Mouse (Mus musculus): Measurements from ENCODE around the gene Utp18. TPM values are rescaled to one million over a fixed set of nuclear protein-coding genes. Genes with fewer than 3 reads are reported as not detected.

The Utp18 gene
- polyA plus RNA-seq, 1 experiment from 2014 or later: 45.0 TPM

DNA sequence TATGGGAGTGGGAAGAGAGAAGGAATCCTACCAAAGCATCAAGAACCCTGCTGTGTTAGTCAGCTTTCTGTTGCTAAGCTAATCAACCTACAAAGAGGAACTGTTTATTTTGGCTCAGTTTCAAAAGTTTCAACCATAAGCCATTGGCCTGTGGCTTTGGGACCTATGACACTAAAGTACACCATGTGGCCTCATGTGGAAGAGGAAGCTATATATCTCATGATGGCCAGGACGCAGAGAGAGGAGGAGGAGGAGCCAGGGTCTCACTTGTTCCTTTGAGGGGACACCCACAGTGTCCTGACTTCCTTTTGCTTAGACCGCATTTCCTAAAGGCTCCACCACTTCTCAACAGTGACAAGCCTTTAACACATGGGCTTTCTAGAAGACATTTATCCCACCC lies 64.0 kb downstream of the Utp18 start:
- Histone ChIP-seq H3K27ac (no peak overlapping the region), H3K4me1 (0 out of 2 replicates have a peak, but pooled peaks cover 2% of the 10 kb centered on the region), H3K4me2 (no peak overlapping the region), H3K27me3 (no peaks in the 10 kb centered on the region), H3K4me3 (replicated peaks) (no peak overlapping the region), H3K36me3 (replicated peaks) (no peaks in the 10 kb centered on the region), H3K9ac (no peak overlapping the region), H3K9me3 (no peaks in the 10 kb centered on the region)
- ATAC-seq (ENCODE audit: low FRiP score): no peak
- 74% methylated on average over 2 of the region's 2 CpGs for WGBS

DNA sequence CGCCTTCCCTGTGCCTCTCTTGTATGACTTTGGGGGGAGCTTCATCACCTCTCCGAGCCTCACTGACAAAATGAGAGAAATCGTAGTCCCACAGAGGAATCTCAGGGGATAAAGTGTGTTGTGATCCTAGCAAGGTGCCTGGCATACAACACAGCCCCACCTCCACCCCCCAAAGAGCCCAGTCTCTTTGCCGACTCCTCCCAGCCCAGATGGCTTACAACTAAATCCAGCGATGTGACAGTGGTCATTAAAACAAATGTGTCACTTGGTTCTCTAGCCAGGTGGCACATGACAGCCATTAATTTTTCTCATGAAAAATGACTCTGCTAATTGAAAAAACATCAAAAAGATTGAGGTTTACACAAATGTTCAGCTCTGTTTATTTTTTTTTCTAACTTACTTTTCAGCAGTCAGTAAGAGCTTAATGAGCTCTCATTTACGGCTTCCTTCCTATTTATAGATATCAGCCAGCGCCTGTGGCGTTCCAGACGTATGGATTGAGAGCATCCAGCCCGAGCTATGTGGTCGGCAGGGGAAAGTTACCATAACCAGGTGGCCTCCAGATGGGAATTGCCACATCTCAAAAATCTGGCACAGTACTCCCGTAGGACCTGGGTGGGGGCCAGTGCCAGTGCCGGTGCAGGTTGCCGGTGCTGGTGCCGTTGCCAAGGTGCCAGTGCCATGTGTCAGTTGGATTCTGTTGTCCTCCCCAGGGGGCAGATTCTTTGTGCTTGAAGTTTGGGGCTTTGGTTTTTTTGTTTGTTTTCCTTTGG lies 67.4 kb downstream of the Utp18 start:
- ATAC-seq (ENCODE audit: low FRiP score): peak; percentile 63; the same call in 1 of the 2 replicates
- no peaks in the 10 kb centered on the region for H3K9me3 ChIP-seq
- no peak overlapping the region for H3K27ac ChIP-seq

DNA sequence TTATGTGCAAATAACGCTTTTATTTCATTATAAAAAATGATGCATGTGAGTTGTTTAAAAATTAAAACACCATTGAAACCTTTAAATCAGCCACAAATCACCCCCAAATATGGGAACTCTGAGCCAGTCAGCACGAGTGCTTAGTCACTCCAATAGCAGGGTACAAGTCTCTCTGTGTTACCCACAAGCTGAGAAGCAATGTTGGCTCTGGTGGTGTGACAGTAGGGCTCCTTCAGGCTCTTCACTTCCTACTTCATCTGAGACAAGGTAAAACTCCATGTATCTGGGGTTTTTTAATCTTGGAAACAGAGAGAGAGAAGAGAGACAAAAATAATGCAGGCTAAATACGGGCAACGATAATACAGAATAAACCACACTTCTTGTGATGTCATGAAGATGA lies 72.6 kb downstream of the Utp18 start:
- Histone ChIP-seq H3K36me3 (replicated peaks) (no peaks in the 10 kb centered on the region), H3K9me3 (no peaks in the 10 kb centered on the region), H3K4me3 (replicated peaks) (no peak overlapping the region), H3K4me2 (no peak overlapping the region), H3K27me3 (no peaks in the 10 kb centered on the region), H3K4me1 (no peaks in the 10 kb centered on the region), H3K27ac (no peak overlapping the region), H3K9ac (no peak overlapping the region)
- ATAC-seq (ENCODE audit: low FRiP score): no peak
- WGBS: 82% methylated on average over 4 of the region's 4 CpGs

More for the DNA sequence above, 67.4 kb downstream of the Utp18 start:
- no peak overlapping the region for H3K4me2 ChIP-seq
- H3K4me3 ChIP-seq (replicated peaks): no peak overlapping the region
- H3K27me3 ChIP-seq: no peaks in the 10 kb centered on the region
- H3K36me3 ChIP-seq (replicated peaks): no peaks in the 10 kb centered on the region
- WGBS: 65% methylated on average over 15 of the region's 15 CpGs
- H3K4me1 ChIP-seq: 0 out of 2 replicates have a peak, but pooled peaks cover 2% of the 10 kb centered on the region
- no peak overlapping the region for H3K9ac ChIP-seq

DNA sequence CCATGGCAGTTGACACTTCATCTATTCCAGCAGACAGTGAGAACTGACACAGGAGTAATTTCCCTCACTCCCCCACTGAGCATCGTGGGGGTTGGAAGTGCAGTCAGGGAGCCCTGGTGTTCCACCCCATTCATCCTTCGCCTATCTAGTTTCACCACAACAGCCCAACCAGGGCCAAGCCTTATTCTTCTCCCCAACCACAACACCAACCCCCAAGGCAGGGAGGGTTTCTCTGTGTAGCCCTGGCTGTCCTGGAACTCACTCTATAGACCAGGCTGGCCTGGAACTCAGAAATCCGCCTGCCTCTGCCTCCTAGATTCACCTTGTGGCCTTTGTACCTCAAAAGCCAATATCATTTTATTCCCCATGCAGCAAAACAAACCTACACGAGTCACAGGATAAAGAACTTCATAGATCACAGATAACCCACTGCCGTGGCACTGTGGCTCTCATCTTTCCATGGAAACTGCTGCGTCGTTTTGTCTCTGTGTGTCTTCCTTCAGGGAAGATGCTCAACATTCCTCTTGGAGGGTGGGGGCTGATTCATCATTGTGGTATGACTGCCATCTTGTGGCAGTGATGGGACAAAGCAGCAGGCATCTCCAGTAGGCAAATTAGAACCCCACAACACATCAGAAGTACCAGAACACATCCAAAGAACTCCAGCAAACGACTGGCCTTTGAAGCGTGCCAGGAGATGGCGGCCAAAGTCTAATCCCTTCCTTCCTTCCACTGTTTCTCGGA lies 73.3 kb downstream of the Utp18 start:
- 40% methylated on average over 11 of the region's 11 CpGs for WGBS
- Histone ChIP-seq H3K36me3 (replicated peaks) (no peaks in the 10 kb centered on the region), H3K4me2 (no peak overlapping the region), H3K27me3 (no peaks in the 10 kb centered on the region), H3K9ac (no peak overlapping the region), H3K4me3 (replicated peaks) (no peak overlapping the region), H3K27ac (no peak overlapping the region), H3K9me3 (no peaks in the 10 kb centered on the region), H3K4me1 (no peaks in the 10 kb centered on the region)
- ATAC-seq (ENCODE audit: low FRiP score): peak; percentile 65

Other genes starting within 250 kb of the Utp18 start
- 56.6 and 58.4 TPM in 2 replicates for gene Mbtd1, start 86 bp upstream of the Utp18 start, polyA plus RNA-seq (2016; fragmentation: Nextera tagmentation; extraction: Ambion mirVana)
- gene Nme2, start 70.5 kb upstream of the Utp18 start, polyA plus RNA-seq (2016; fragmentation: Nextera tagmentation; extraction: Ambion mirVana): 124 and 127 TPM in 2 replicates
- gene Gm20390, start 82.5 kb upstream of the Utp18 start, polyA plus RNA-seq (2016; fragmentation: Nextera tagmentation; extraction: Ambion mirVana): 376 and 397 TPM in 2 replicates
- 208 and 230 TPM in 2 replicates for gene Nme1, start 82.8 kb upstream of the Utp18 start, polyA plus RNA-seq (2016; fragmentation: Nextera tagmentation; extraction: Ambion mirVana)
- gene Spag9, start 110.3 kb upstream of the Utp18 start, polyA plus RNA-seq (2016; fragmentation: Nextera tagmentation; extraction: Ambion mirVana): 124 and 127 TPM in 2 replicates